Mouse (Mus musculus) urinary bladder, postnatal 25 days (tissue): ENCODE measurements at regions not wholly inside any gene's neighbourhood (a gene's known extent, or its start where the extent isn't known, plus 50 kb on each side); places are given as distances from the start of the nearest gene placed in this dataset.

ENCODE experiments used
- DNase-seq: peaks from one replicate; pipeline ENCODE4 v3.0.0; 2022; ENCODE audit warnings: low spot score

DNA sequence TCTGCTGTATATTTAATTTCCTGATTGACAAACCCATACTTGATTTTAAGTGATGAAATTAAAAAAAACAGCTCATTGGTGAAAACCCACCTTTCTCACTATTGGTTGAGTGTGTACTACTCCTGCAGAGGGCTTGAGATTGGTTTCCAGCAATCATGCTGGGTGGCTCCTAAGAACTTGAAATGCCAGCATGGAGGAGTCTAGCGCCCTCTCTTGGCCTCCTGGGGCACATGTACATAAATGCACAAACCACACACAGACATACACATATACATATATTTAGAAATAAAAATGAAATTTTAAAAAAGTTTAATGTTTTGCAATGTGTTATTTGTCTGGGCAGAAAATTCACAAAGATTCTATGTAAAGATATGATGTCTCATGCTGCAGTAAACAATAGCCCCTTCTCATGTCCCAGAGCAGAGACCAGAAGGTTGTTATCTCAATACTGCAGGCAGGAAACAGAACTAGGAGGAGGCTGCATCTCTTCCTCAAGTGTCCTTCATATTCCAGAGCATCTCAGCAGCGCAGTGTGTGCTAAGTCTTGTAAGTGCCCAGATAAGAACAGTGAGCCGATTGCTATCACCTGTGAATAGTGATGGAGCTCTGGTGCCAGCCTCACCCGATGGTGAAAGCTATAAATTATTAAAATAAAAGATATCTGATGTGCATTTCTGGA lies 108.4 kb upstream of the Fbxo11 start:
- DNase-seq, result no peak

DNA sequence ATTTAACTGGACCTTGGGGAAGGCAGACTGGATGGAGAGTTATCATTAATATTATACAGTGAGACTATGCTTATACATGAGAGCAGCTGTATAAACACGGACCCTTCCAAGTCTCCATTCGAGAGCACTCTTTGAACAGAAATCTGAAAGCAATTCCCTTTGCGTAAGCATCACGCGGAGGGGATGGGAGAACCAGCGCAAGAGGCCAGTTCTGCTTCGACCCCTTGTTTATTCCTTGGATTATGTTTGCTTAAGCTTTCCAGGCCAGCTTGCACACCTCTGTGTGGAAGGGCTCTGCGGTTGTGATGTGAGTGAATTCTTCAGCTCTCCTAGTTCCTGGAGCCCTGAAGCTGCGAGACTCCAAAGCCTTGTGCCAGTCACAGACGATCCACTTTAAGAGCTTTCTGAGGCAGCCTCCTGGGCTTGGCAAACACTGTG lies 109.2 kb upstream of the Fbxo11 start:
- no peak for DNase-seq

DNA sequence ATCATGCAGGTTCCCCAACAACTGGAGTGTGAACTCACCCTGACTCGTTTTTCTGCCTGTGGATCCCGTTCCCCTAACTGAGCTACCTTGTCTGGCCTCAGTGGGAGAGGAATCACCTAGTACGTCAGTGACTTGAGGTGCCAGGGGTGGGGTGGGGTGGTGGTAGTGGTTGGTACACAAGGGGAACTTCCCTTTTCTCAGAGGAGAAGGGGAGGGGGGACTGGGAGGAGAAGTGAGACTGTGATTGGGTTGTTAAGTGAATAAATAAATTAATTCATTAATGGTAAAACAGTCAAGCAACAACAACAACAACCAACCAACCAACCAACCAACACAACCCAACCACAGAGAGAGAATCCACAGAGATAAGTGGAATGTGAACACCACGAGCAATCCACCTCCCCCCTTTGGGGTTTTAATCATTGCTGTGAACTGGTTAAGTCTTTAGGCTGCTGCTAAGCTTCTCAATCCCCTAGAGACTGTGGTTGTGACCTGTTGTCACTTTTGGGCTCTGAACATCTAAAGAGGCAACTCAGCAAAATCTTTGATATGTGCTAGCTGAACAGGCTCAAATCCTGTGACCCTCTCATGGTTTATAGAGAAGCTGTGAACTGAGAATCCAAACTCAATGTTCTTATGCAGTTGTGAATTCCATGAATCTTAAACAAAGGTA lies 111.0 kb upstream of the Fbxo11 start:
- DNase-seq, result no peak

DNA sequence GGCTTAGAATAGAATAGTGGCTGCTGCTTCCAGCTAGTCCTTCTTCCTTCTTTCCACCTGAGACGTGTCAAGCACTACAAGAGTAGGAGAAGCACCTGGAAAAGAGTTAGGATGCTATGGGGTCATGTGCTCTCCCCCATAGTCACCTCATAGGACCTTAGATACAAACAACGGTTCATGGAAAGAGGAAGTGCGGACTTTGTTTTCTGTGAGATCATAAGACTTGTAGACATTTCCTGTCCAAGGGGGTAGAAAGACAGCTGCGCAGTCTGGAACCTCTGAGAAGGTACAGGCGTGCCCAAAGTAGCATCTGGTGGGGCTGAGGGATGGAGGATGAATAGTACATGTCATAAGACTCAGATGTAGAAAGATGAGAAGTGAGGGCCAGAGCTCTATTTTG lies 125.6 kb upstream of the Fbxo11 start:
- DNase-seq, result no peak

DNA sequence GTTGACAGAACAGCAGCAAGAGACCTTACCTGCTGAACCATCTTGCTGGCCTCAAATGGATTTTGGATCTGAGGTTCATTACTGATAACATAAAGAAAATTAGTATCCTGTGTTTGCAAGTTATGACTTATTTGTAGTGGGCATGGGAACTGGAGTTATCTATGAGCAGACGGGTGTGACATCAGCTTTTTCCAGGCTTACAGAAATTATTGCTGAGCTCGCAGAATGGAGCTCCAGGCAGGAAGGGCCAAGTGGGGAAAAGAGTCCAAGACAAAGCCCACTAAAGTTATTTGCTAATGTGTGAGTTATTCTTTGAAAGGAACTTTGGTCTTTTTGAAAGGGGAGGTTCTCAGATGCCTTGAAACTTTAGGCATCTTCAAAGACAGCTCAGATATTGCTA lies 126.4 kb upstream of the Fbxo11 start:
- no peak for DNase-seq

DNA sequence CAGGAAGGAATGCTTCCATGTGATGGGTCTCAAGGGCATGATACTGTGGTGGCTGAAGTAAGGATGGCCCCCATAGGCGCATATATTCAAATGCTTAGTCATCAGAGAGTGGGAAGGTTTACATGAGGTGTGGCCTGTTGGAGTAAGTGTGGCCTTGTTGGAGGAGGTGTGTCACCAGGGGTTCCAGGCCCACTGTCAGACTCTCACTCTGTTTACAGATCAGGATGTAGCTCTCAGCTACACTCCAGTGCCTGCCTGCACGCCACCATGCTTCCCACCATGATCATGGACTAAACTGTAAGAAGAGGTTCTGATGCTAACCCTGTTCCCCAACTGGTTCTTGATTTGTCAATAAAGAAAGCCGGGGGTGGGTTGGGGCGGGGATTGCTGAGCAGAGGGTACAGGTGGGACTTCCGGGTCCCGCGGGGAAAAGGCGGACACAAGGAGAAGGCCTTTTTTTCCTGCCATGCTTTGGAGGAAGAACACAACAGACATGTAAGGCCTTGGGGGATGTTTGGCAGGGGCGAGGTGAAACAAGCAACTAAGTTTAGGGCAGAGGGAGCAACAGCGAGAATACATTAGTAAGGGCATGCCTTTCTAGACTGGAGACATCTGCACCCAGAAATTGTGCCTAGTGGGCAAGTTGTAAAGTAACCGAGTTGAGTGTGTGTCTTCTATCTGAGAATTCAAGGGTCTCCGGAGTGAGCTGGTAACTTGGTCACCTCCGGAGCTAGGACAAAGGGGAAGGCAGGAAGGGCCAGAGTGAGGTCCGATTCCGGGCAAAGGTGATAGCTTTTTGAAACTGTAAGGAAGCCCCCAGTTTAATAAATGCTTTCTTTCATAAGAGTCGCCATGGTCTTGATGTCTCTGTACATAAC lies 127.1 kb upstream of the Fbxo11 start:
- no peak for DNase-seq

DNA sequence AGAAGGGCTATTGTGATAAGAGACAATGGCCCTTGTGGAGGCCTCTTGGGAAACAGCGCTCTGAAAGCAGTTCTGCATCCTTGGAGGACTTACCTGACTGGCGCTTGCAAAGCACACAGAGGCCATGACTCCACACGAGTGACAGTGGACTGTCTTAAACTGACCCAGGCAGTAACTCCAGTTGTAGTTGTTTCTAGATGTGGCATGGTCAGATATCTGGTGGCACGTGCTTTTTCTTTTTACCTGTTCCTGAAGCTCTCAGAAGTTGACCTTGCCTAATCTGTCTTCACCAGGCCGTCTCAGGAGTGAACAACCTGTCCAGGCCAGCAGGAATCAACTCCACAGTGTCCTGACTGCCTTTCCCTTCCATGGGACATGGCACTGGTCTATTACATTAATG lies 129.6 kb upstream of the Fbxo11 start:
- no peak for DNase-seq

DNA sequence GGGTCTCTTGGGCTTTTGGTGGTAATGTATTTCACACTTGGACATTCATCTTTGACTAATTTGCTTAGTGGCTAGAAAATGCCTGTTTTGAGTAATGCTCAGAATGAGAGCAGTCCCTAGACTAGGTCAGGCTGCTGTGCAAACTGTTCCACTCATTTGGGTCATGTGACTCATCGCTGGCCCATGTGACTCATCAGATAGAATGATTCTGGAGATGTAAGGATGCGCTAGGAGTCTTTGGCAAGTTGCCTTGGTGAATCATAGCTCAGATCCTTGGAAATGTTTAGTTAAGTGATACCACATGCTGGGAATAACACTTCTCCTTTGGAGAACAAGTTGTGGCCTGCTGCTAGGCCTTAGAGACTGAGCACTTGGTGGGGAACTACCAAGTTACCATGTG lies 130.2 kb upstream of the Fbxo11 start:
- DNase-seq, result peak; percentile 24

DNA sequence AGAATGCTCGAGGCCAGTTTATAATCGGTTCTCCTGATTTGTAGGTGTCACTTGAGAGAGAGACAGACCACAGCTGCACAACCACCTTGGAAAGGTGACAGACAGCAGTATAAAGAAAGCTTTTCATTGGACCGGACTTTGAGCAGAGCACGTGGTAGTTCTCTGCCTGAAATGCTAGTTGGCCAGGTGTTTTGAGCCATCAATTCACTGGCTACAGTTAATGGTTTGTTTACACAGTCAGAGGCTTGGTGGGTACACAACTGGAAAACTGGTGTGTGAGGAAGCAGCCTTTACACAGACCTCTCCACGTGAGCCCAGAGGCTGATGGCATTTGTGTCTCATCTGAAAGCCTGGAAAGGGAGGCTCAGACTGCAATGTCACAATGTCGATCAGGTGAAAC lies 130.8 kb upstream of the Fbxo11 start:
- no peak for DNase-seq

DNA sequence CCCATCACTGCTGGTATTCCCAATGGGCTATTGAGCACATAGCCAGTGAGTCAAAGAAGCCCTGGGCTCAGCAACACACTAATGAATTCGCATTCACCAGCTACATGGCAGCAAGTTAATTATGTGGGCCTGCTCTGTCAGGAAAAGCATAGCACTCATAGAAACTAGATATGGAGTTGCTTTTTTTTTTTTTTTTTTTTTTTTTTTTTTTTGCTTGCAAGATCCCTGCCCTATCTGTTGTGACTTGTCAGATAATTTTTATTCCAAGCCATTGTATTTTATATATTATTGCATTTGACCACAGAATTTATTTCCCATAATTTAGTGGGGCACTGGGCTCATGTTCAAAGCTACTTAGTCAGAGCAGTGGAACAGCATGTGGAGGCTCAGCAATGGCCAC lies 131.2 kb upstream of the Fbxo11 start:
- DNase-seq, result no peak

DNA sequence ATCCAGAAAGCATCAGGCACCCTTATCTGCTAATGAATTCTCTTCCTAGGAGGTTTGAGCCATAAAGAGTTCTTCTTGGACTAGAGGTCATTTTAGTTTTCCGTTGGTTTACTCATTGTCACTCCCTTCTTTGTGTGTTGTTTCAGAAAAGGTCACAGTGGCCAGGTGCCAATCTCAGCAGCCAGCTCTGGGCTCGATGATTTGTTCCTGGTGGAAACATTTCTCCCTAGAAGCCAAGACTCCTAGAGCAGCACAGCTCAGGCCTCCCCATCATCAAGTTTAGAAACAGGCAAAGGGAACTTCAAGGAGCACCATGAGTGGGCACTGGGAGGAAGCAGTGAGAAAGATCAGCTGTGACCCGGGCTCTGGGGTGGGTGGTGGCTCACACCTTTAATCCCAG lies 132.3 kb upstream of the Fbxo11 start:
- no peak for DNase-seq

DNA sequence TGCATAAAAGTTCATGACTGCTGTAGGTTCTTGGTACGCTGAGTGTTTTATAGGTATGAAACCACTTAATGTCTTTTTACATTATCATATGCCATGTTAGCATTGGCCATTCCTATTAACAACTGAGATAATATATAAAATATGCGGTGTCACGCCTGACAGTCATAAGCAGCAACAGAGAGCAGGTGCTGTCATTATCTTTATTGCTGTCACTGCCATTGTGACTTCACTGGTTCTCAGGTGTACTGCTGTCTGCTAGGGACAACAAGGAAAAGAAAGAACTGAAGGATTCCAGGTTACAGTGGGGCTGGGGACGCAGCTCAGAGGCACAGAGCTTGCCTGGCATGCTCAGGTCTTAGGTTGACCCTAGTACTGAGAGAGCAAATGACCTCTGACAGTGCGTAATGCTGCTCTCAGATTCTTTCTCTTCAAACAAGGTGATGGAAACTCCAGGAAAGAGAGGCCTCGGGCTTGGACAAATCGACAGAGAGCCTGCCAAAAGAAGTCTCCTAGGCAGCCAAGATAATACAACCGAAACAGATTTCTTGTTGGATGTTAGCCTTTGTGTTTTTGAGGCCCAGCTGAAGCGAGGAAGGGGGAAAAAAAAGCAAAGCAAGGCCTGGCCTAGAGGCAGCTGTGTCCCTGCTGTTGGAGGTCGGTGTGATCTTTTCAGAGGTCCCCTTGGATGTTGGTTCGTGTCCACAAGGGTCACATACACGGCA lies 136.3 kb upstream of the Fbxo11 start:
- DNase-seq, result no peak

DNA sequence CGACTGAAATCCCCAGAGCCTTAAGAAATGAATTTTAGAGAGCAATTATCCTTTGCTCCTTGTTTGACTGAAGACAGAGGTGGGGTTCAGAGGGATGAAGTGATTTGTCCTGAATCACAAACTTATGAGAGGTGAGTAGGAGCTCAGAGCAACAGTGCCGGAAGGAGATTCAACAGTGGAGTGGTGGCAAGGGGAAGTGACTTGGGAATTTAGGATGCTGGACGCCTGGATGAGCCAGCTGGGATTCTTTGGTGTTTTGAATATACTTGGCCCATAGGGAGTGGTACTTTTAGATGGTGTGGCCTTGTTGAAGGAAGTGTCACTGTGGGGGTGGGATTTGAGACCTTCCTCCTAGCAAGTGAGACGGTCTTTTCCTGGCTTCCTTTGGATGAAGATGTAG lies 137.1 kb upstream of the Fbxo11 start:
- DNase-seq, result no peak

DNA sequence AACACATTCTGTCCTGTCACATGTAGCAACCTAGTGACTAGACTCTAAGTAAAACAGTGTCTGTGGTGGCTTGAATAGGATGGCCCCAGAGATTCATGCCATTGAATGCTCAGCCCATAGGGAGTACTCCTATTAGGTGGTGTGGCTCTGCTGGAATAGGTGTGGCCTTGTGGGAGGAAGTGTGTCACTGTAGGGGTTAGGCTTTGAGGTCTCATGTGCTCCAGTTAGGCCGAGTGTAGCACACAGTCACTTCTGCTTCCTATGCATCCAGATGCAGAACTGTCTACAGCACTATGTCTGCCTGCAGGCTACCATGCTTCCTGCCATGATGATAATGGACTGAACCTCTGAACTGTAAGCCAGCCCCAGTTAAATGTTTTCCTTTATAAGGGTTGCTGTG lies 144.5 kb upstream of the Fbxo11 start:
- DNase-seq, result no peak

DNA sequence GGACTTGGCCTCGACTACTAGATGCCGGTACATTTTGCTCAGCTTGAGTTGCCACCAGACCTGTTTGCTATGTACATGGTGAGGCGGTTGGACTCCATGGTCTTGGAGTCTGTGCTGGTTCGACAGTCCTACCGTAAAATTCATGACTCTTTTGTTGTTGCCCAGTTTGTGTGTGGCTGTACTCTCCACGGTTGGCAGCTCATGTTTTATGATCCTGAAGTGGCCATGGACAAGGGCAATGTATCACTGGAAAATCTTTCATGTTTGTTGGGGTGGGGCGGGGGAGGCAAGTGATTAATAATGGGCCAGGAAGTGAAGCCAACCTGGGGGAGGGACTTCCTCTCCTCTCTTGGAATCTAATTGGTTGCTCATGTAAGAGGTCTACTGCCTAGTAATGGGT lies 147.0 kb upstream of the Fbxo11 start:
- no peak for DNase-seq

DNA sequence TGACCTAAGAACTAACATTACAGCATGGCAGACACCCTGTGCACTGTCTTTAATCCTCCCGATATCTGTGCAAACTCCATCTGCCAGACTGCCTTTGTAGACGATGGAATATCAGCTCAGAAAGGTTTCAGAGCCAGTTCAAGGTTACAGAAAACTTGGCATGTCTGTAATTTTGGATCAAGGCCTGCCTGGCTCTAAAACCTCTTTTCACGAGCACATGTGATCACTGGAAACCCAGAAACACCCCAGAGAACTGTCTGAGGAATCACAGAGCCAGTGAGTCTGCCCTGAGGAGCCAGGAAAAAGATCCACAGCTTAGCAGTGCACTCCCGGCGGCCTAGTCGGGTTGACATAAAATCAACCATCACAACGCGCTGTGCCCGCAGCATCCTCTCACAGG lies 149.7 kb upstream of the Fbxo11 start:
- no peak for DNase-seq

DNA sequence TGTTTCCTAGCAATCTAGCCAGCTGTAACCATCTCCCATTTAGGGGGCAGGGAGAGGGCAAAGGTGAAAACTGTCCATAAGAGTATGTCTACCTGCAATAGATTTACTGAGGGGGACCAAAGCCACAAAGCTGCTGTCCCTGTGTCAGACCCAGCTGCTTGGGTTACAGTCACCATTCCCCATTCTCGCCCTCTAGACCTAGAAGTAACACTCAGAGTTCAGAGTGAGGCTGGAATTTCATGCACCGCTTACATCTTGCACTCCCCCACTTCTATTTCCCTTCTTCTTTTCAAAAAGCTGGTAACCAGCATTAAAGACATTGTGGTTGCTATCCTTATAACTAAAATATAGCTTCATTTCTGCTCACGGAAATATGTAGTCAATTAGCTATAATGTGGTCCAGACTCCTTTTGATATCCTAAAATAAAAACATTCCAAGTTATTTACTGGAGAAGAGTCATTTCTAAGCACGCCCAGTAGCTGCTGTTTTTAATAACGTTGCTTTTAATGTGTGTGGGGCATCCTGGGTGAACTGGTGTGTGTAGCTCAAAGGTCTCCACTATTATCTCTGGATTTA lies 157.4 kb upstream of the Fbxo11 start:
- DNase-seq, result no peak

DNA sequence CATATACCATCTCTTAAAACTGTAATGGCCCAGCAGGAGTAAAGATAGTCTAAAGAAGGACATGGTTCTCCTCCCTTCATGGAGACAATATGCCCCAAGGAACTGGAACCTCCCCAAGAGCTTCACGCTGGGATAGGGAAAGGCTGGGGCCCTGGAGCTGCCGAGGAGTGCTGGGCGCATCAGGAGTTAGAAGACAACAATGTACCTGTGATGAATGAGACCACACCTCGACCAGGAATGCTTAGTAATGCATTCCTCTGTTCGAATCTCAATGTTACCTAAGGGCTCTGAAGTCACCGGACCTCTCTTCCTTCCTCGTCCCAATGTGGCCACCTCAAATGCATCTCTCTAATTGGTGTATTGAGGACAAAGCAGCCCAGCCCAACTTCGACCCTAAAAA lies 175.4 kb upstream of the Fbxo11 start:
- DNase-seq, result no peak

DNA sequence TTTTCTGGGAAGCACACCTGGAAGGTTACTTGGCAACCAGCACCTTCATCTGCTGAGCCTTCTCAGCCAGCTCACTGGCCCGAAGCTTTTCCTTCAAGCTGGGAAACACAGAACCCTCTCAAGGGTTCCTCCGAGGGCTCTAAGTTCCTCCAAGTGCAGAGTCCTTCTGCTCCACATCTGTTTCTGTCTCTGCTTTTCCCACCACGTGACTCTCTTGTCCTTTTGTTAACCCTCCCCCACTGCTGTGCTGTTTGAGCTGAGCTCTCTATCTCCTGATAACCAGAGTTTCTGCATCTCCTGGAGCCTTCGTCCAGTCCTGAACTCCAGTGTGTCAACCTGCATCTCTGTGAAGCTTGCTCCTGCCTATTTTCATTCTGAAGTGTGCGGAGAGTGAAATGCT lies 183.5 kb upstream of the Fbxo11 start:
- DNase-seq, result no peak

DNA sequence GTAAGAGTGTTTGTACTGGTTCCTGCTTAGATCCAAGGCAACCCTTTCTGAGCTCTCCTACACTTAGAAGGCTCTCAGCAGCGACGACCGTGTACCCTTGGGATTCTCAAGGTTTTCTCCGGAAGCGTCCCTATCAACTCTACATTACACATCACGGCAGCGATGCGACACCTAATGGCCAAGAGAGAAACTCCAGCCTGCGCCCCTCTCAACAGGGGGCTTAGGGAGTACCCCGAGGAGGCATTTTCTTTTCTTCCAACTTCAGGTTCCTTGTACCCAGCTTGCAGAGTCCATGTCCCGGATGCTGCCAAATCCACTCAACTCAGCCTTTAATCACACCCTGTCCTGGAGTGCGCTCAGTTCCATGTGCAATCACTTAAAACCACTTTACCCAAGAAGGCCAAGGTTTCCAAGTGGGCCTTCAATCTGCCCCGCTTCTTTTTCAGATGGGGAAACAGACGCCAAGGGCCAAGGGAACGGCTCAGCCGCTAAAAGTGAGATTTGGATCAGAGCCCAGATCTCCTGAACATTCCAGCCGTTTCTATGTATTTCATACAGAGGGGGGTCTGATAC lies 186.9 kb upstream of the Fbxo11 start:
- DNase-seq, result peak; percentile 46

DNA sequence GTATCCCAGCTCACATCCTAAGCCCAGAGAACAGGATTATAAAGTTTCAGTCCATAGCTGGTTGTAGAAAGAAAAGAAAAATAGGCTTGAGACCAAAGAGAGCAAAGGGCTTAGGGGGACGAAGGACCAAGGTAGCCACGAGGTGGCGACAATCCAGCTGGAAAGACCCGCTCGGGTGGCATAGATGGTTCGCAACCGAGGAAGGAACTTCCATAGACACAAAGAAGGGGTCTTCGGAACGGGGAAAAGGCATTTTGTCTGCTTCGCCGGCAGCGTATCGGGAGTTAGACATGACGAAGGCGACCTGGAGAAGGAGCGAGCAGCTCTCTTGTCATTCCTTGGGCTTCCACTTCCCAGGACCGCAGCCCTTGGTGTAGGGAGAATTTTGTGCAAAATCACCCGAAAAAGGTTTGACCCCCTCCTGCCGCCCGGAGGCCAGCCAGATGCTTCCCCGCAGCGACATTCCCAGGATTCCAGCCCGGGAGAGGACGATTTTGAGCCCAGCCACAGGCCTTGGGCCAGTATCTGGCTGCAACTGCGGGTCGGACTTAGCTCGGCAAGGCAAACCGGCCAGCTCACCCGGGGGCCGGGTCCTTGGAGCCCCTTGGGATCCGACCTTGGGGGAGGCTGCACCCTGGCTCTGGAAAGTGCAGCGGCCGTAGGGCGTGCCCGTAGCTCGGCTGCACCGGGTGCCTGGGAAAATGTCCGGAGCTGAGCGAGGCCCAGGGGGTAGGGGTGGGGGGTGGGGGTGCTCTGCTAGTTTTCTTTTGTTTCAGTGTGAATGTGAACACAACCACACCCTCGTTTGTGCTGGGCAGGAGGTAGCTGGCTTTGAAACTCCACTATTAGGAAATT lies 184.5 kb upstream of the Foxn2 start:
- DNase-seq, result peak; percentile 73
